Mouse (Mus musculus): ENCODE results near the gene Ctbp1. TPM values are rescaled to one million over a fixed set of nuclear protein-coding genes. Genes with fewer than 3 reads are reported as not detected.

Gene Ctbp1
- total RNA-seq, 1 experiment = 91.2 TPM

- TF ChIP-seq MAFK (IDR thresholded peaks at IDR 0.05; ENCODE audit: insufficient read depth, low read depth, low read length) (no peak), CHD2 (IDR thresholded peaks at IDR 0.05; ENCODE audit: low read depth, low read length) (no peak), HCFC1 (IDR thresholded peaks at IDR 0.05; ENCODE audit: borderline replicate concordance, insufficient read depth, low read length) (no peak), ZC3H11A (IDR thresholded peaks at IDR 0.05; ENCODE audit: borderline replicate concordance, low read depth, low read length) (no peak), ZNF384 (IDR thresholded peaks at IDR 0.05; ENCODE audit: low read depth, low read length) (no peak)
- Histone ChIP-seq H3K27ac (ENCODE audit: insufficient read depth, low read depth, low read length, poor library complexity, severe bottlenecking) (no peak overlapping the region), H3K4me3 (ENCODE audit: insufficient read depth in 1 of 2, low read depth in 1 of 2, low read length in 2 of 2, poor library complexity in 1 of 2, severe bottlenecking in 1 of 2) (no peak overlapping the region), H3K9ac (ENCODE audit: insufficient read depth, low read depth, low read length, poor library complexity, severe bottlenecking) (no peak overlapping the region), H3K9me3 (ENCODE audit: control insufficient read depth, insufficient read depth, low read depth, low read length) (no peaks in the 10 kb centered on the region), H3K4me1 (ENCODE audit: control insufficient read depth in 2 of 2, insufficient read depth in 2 of 2, low read length in 2 of 2, poor library complexity in 1 of 2) (no peaks in the 10 kb centered on the region), H3K36me3 (ENCODE audit: control insufficient read depth, insufficient read depth, low read length, poor library complexity, severe bottlenecking) (peaks cover 49% of the 10 kb centered on the region)
- in situ Hi-C loops (cut with MboI; ENCODE audit: low sequenced_read_pairs in 2 of 2, unreplicated experiment in 2 of 2) = no loop called here
- DNase-seq (ENCODE audit: low read depth, low spot score) = no peak
Measured at GRCm38 (mm10) chr5:33254416-33254815, 20.4 kb downstream of the Ctbp1 start.

- peaks cover 37% of the 10 kb centered on the region; the same call in 1 of the 2 replicates for H3K36me3 ChIP-seq (ENCODE audit: control insufficient read depth, insufficient read depth, low read length, poor library complexity, severe bottlenecking)
- in situ Hi-C loops (cut with MboI; ENCODE audit: low sequenced_read_pairs in 2 of 2, unreplicated experiment in 2 of 2) = no loop called here
Measured at GRCm38 (mm10) chr5:33248186-33248585, 26.6 kb downstream of the Ctbp1 start.

GRCm38 (mm10) chr5:33247387-33247786 is 27.4 kb downstream of the Ctbp1 start:
- Histone ChIP-seq H3K4me1 (ENCODE audit: control insufficient read depth in 2 of 2, insufficient read depth in 2 of 2, low read length in 2 of 2, poor library complexity in 1 of 2) (no peaks in the 10 kb centered on the region), H3K9me3 (ENCODE audit: control insufficient read depth, insufficient read depth, low read depth, low read length) (no peaks in the 10 kb centered on the region), H3K36me3 (ENCODE audit: control insufficient read depth, insufficient read depth, low read length, poor library complexity, severe bottlenecking) (peaks cover 36% of the 10 kb centered on the region; the same call in 1 of the 2 replicates), H3K4me3 (ENCODE audit: insufficient read depth in 1 of 2, low read depth in 1 of 2, low read length in 2 of 2, poor library complexity in 1 of 2, severe bottlenecking in 1 of 2) (no peak overlapping the region), H3K27ac (ENCODE audit: insufficient read depth, low read depth, low read length, poor library complexity, severe bottlenecking) (no peak overlapping the region), H3K9ac (ENCODE audit: insufficient read depth, low read depth, low read length, poor library complexity, severe bottlenecking) (no peak overlapping the region)
- in situ Hi-C loops (cut with MboI; ENCODE audit: low sequenced_read_pairs in 2 of 2, unreplicated experiment in 2 of 2) = no loop called here
- TF ChIP-seq MAFK (IDR thresholded peaks at IDR 0.05; ENCODE audit: insufficient read depth, low read depth, low read length) (no peak), HCFC1 (IDR thresholded peaks at IDR 0.05; ENCODE audit: borderline replicate concordance, insufficient read depth, low read length) (no peak), CHD2 (IDR thresholded peaks at IDR 0.05; ENCODE audit: low read depth, low read length) (no peak), ZC3H11A (IDR thresholded peaks at IDR 0.05; ENCODE audit: borderline replicate concordance, low read depth, low read length) (no peak), ZNF384 (IDR thresholded peaks at IDR 0.05; ENCODE audit: low read depth, low read length) (no peak)
- DNase-seq (ENCODE audit: low read depth, low spot score) = no peak

More at GRCm38 (mm10) chr5:33248186-33248585, 26.6 kb downstream of the Ctbp1 start:
- no peak for DNase-seq (ENCODE audit: low read depth, low spot score)
- no peaks in the 10 kb centered on the region for H3K9me3 ChIP-seq (ENCODE audit: control insufficient read depth, insufficient read depth, low read depth, low read length)
- H3K27ac ChIP-seq (ENCODE audit: insufficient read depth, low read depth, low read length, poor library complexity, severe bottlenecking) = no peak overlapping the region
- H3K4me1 ChIP-seq (ENCODE audit: control insufficient read depth in 2 of 2, insufficient read depth in 2 of 2, low read length in 2 of 2, poor library complexity in 1 of 2) = no peaks in the 10 kb centered on the region
- no peak overlapping the region for H3K9ac ChIP-seq (ENCODE audit: insufficient read depth, low read depth, low read length, poor library complexity, severe bottlenecking)
- no peak for TF ChIP-seq ZC3H11A (IDR thresholded peaks at IDR 0.05; ENCODE audit: borderline replicate concordance, low read depth, low read length)
- TF ChIP-seq CHD2 (IDR thresholded peaks at IDR 0.05; ENCODE audit: low read depth, low read length) = no peak
- TF ChIP-seq HCFC1 (IDR thresholded peaks at IDR 0.05; ENCODE audit: borderline replicate concordance, insufficient read depth, low read length) = no peak
- TF ChIP-seq MAFK (IDR thresholded peaks at IDR 0.05; ENCODE audit: insufficient read depth, low read depth, low read length) = no peak
- no peak for TF ChIP-seq ZNF384 (IDR thresholded peaks at IDR 0.05; ENCODE audit: low read depth, low read length)
- no peak overlapping the region for H3K4me3 ChIP-seq (ENCODE audit: insufficient read depth in 1 of 2, low read depth in 1 of 2, low read length in 2 of 2, poor library complexity in 1 of 2, severe bottlenecking in 1 of 2)

GRCm38 (mm10) chr5:33245701-33246100 is 29.1 kb downstream of the Ctbp1 start:
- DNase-seq (ENCODE audit: low read depth, low spot score) = no peak
- peaks cover 28% of the 10 kb centered on the region; the same call in 1 of the 2 replicates for H3K36me3 ChIP-seq (ENCODE audit: control insufficient read depth, insufficient read depth, low read length, poor library complexity, severe bottlenecking)
- H3K9me3 ChIP-seq (ENCODE audit: control insufficient read depth, insufficient read depth, low read depth, low read length) = no peaks in the 10 kb centered on the region
- no peak overlapping the region for H3K27ac ChIP-seq (ENCODE audit: insufficient read depth, low read depth, low read length, poor library complexity, severe bottlenecking)
- in situ Hi-C loops (cut with MboI; ENCODE audit: low sequenced_read_pairs in 2 of 2, unreplicated experiment in 2 of 2) = no loop called here
- no peak overlapping the region for H3K9ac ChIP-seq (ENCODE audit: insufficient read depth, low read depth, low read length, poor library complexity, severe bottlenecking)
- H3K4me1 ChIP-seq (ENCODE audit: control insufficient read depth in 2 of 2, insufficient read depth in 2 of 2, low read length in 2 of 2, poor library complexity in 1 of 2) = no peaks in the 10 kb centered on the region
- H3K4me3 ChIP-seq (ENCODE audit: insufficient read depth in 1 of 2, low read depth in 1 of 2, low read length in 2 of 2, poor library complexity in 1 of 2, severe bottlenecking in 1 of 2) = no peak overlapping the region
- no peak for TF ChIP-seq HCFC1 (IDR thresholded peaks at IDR 0.05; ENCODE audit: borderline replicate concordance, insufficient read depth, low read length)
- no peak for TF ChIP-seq CHD2 (IDR thresholded peaks at IDR 0.05; ENCODE audit: low read depth, low read length)
- TF ChIP-seq MAFK (IDR thresholded peaks at IDR 0.05; ENCODE audit: insufficient read depth, low read depth, low read length) = no peak
- TF ChIP-seq ZC3H11A (IDR thresholded peaks at IDR 0.05; ENCODE audit: borderline replicate concordance, low read depth, low read length) = no peak
- no peak for TF ChIP-seq ZNF384 (IDR thresholded peaks at IDR 0.05; ENCODE audit: low read depth, low read length)

Measured in ES-E14 (cell line).